Mouse (Mus musculus) erythroblast, embryonic 14.5 days (primary cell): ENCODE data around the gene Sox4.

ENCODE experiments used
- GATA1 ChIP-seq: IDR thresholded peaks from 2 replicates; pipeline ENCODE4 v1.6.1; 2012; ENCODE audit warnings: low read length, inconsistent platforms, mixed read lengths
- TAL1 ChIP-seq: IDR thresholded peaks from 3 replicates; pipeline ENCODE4 v1.6.1; 2012; ENCODE audit warnings: low read length, inconsistent platforms, mixed read lengths

GRCm38 (mm10) chr13:28988751-28989703 lies 35.5 kb upstream of the Sox4 start:
- TF ChIP-seq GATA1 (no peak), TAL1 (no peak)
